In the genomic region with DNA sequence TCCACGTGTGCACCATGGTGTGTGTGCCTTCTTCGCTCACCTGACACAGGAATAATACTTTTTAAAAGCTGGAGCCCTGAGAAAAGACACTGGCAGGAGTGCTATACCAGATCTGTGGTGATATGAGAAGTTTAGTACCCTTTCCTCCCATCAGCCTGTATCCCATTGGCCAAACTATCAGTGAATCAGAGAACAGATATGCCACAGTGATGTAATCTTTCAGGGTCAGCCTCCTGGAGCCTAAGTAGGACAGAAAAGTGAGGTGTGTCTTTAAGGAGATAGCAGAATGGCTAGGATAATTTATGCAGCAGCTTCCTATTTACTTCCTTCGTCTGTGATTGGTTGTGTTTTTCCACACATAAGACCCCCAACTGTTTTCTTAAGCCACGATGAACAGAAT, we compare ENCODE assay signal across 25 mouse cellular contexts. TPM values are rescaled to one million over a fixed set of nuclear protein-coding genes. Genes with fewer than 3 reads are reported as not detected.
"Had no signal": no experiment of that assay in that cellular context is flagged by ENCODE, and none has a peak within 500 bp of the region (broad histone marks: within the 10 kb centered on the region; RNA-seq: fewer than 3 reads in every experiment).

No protein-coding gene starts in this region.

- DNase-seq: liver, postnatal 0 days; lung, adult 2 months; lung, postnatal 4 days; midbrain, embryonic 14.5 days; retina, postnatal 1 day; right cerebral cortex, adult 18-20 months; right cerebral cortex, postnatal 25 days; right cerebral cortex, postnatal 4 days; spleen, adult 18-20 months; thymus, adult 18-20 months; thymus, postnatal 25 days; thymus, postnatal 4 days had no signal

RNA-seq across cellular contexts. Expression of a gene that starts 4.9 kb away (rescaled TPM):
- total RNA-seq: megakaryocyte, adult 5-6 weeks; megakaryocyte-erythroid progenitor cell, adult 5-6 weeks had no signal

RNA-seq across cellular contexts. Expression of a gene that starts 32.1 kb away (rescaled TPM):
- total RNA-seq: megakaryocyte-erythroid progenitor cell, adult 5-6 weeks had no signal

RNA-seq across cellular contexts. Expression of a gene that starts 39.9 kb away (rescaled TPM):
- total RNA-seq: megakaryocyte, adult 5-6 weeks; megakaryocyte-erythroid progenitor cell, adult 5-6 weeks had no signal

RNA-seq across cellular contexts. Expression of a gene that starts 43.1 kb away (rescaled TPM):
- total RNA-seq: megakaryocyte-erythroid progenitor cell, adult 5-6 weeks had no signal
- polyA plus RNA-seq: liver, postnatal 0 days; lung, embryonic 15.5 days; lung, postnatal 0 days; midbrain, embryonic 10.5 days; midbrain, embryonic 12.5 days; midbrain, embryonic 14.5 days; myocyte; neural tube, embryonic 11.5 days; neural tube, embryonic 13.5 days; stomach, embryonic 14.5 days; stomach, embryonic 16.5 days; thymus, postnatal 0 days; urinary bladder, adult 2 months had no signal
